Mouse (Mus musculus) yolk sac, embryonic 10.5 days (tissue): ENCODE data around the gene Mkrn1.
"Not testable (repeated sequence)": the region's sequence is repeated elsewhere in the genome, so short reads cannot be mapped to it uniquely, and the experiment has no call there.

Source experiments
- DNase-seq: peaks from one replicate; pipeline ENCODE4 v3.0.0-alpha.2; 2017; ENCODE audit warnings: low spot score

Gene Mkrn1

GRCm38 (mm10) chr6:39379224-39379623, 41.0 kb downstream of the Mkrn1 start:
- DNase-seq = no peak

GRCm38 (mm10) chr6:39378161-39378835, 42.0 kb downstream of the Mkrn1 start:
- not testable (repeated sequence) for DNase-seq

DNA sequence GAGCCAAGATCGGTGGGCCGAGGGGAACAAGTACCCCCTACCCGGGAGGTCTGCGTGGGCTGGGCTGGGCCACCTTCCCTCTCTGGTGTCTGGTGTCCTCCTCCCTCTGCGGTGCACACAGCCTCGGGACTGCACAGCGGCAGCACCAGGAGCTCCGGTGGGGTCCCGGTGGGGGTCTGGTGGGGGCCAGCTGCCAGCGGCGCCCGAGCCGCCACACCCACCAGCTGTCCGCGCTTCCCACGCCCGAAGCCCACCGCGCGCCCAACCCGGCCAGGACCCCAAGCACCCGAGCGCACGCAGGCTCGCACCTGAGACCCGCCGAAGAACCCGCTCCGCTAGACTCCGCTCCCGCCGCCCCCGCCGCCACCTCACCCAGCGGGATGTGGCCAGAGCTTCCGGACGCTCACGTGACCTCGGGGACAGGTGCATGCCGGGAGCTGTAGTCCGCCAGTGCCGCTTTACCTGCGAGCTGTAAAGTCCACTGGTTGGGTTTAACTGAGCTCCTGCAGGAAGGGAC, 42.9 kb downstream of the Mkrn1 start, which contains the start of gene Slc37a3:
Slc37a3 (minus strand) TSS at position 365 of the 517 bp plus-strand sequence.
- DNase-seq = peak; percentile 89

DNA sequence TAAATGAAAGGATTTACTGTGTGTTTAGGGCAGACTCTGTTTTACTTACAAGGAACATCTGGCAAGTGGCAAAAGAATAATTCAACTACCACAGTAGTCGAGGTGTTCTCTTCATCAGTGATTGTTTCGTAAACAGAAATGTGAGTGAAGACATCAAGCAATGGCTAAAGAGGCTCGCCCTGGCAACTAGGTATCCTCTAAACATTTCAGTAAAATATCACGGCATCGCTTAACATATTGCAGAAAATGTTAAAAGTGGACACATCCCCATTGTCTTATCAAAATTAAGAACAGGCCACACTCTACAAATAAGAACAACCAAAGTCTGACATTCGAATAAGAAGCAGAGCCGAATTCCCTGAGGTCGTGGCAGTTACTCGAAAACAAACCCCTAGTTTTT, 43.5 kb downstream of the Mkrn1 start:
- no peak for DNase-seq

- DNase-seq = no peak
Observed at GRCm38 (mm10) chr6:39373301-39373955, 46.8 kb downstream of the Mkrn1 start.

DNA sequence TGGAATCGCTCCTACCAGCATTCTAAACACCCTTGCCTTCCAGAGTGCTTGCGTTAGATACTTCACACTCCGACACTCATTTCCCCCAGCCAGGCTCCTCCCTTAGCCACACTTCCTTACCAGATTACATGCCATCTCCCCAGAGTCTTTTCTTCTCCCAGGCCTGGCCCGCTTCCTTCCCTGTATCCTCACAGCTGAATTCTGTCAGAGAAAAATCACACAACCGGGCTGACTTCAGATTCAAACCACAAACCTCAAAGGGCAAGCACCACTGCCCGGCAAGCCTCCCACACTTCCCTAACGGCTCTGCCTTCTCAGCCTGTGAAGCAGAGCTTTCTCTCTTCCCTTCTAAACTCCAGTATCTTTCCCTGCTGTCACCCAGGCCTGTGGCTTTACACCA, 47.5 kb downstream of the Mkrn1 start:
- DNase-seq = no peak

- DNase-seq = no peak
Observed at GRCm38 (mm10) chr6:39372042-39372441, 48.2 kb downstream of the Mkrn1 start.

- no peak for DNase-seq
Observed at GRCm38 (mm10) chr6:39369631-39370030, 50.6 kb downstream of the Mkrn1 start.

- no peak for DNase-seq
Observed at GRCm38 (mm10) chr6:39362684-39363083, 57.6 kb downstream of the Mkrn1 start.

DNA sequence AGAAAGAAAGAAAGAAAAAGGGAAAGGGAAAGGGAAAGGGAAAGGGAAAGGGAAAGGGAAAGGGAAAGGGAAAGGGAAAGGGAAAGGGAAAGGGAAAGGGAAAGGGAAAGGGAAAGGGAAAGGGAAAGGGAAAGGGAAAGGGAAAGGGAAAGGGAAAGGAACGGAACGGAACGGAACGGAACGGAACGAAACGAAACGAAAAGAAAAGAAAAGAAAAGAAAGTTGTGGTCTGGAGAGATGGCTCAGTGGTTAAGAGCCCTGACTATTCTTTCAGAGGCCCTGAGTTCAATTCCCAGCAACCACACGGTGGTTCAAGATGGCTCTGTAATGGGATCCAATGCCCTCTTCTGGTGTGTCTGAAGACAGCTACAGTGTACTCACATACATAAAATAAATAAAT, 61.1 kb downstream of the Mkrn1 start:
- DNase-seq = not testable (repeated sequence)

- no peak for DNase-seq
Observed at GRCm38 (mm10) chr6:39348946-39349345, 71.3 kb downstream of the Mkrn1 start.

- DNase-seq = no peak
Observed at GRCm38 (mm10) chr6:39347880-39348814, 72.1 kb downstream of the Mkrn1 start.
